Mouse (Mus musculus) liver, postnatal 0 days (tissue): Measurements from ENCODE around the gene 1700023F06Rik.

ENCODE experiments used
- CTCF ChIP-seq: sonication (generic); IDR thresholded peaks from 2 replicates; pipeline ENCODE4 v1.5.1; 2016; ENCODE audit warnings: antibody characterized with exemption, low read depth
- EP300 ChIP-seq: IDR thresholded peaks from 2 replicates; pipeline ENCODE4 v1.6.1; 2016; ENCODE audit warnings: antibody characterized with exemption, low read depth, mild to moderate bottlenecking

- TF ChIP-seq EP300 = no peak
- no peak for TF ChIP-seq CTCF
Measured at GRCm38 (mm10) chr11:103236431-103236830, 28.1 kb upstream of the 1700023F06Rik start.
